In the genomic region with DNA sequence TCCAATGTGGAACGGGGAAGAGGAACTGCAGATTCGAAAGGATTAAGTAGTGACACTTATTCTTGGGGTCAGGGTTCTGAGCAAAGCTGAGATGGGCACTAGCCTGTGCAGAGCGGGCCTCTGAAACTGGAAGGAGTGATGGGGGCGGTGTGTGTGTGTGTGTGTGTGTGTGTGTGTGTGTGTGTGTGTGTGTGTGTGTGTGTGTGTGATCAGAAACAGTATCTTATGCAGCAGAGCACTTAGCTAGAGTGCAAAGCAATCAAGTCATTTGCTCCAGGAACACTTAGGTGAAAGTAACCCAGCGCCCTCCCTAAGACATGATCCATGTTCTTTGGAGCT, we compare ENCODE assay signal across 8 mouse cellular contexts. TPM values are rescaled to one million over a fixed set of nuclear protein-coding genes. Genes with fewer than 3 reads are reported as not detected.
DNase-seq lines count a peak whose midpoint lies in the region; ATAC-seq and TF ChIP-seq lines count a peak whose summit lies in the region.

No protein-coding gene starts in this region.

- WGBS in lung, embryonic 14.5 days = 4% methylated on average over 5 of the region's 5 CpGs
- WGBS in forebrain, embryonic 11.5 days = 10% methylated on average over 5 of the region's 5 CpGs
- WGBS in limb, embryonic 14.5 days = 9% methylated on average over 5 of the region's 5 CpGs
- 8% methylated on average over 5 of the region's 5 CpGs for WGBS in stomach, embryonic 15.5 days

- peak overlapping the region; percentile 90 for H3K4me3 ChIP-seq in lung, embryonic 14.5 days (ENCODE audit: low read depth, low read length)
- H3K4me3 ChIP-seq in forebrain, embryonic 11.5 days (ENCODE audit: low read depth, low read length) = peak overlapping the region; percentile 84
- peak overlapping the region; percentile 91 for H3K4me3 ChIP-seq in limb, embryonic 14.5 days (replicated peaks; ENCODE audit: low read length)
- peak overlapping the region; percentile 68 for H3K4me3 ChIP-seq in stomach, embryonic 15.5 days (replicated peaks)

- no peak for ATAC-seq in lung, embryonic 14.5 days (ENCODE audit: insufficient read depth)
- no peak for ATAC-seq in forebrain, embryonic 11.5 days (replicated peaks; ENCODE audit: low FRiP score)
- ATAC-seq in limb, embryonic 14.5 days (ENCODE audit: low FRiP score, low read depth) = no peak
- ATAC-seq in stomach, embryonic 15.5 days (ENCODE audit: insufficient read depth, low FRiP score, low read depth) = no peak

- peak overlapping the region; percentile 80 for H3K4me2 ChIP-seq in lung, embryonic 14.5 days
- H3K4me2 ChIP-seq in forebrain, embryonic 11.5 days (ENCODE audit: low read depth, low read length, severe bottlenecking) = peak overlapping the region; percentile 84
- peak overlapping the region; percentile 83 for H3K4me2 ChIP-seq in limb, embryonic 14.5 days (replicated peaks; ENCODE audit: low read depth, low read length, severe bottlenecking)
- H3K4me2 ChIP-seq in stomach, embryonic 15.5 days = peak overlapping the region; percentile 67

- TF ChIP-seq POLR2A in limb, embryonic 14.5 days (IDR thresholded peaks at IDR 0.05; ENCODE audit: borderline replicate concordance, extremely low read depth, insufficient read depth, insufficient read length) = no peak

- peak overlapping the region; percentile 81 for H3K9ac ChIP-seq in lung, embryonic 14.5 days
- H3K9ac ChIP-seq in forebrain, embryonic 11.5 days (ENCODE audit: low read length) = peak overlapping the region; percentile 77
- H3K9ac ChIP-seq in limb, embryonic 14.5 days (ENCODE audit: low read depth, low read length, severe bottlenecking) = peak overlapping the region; percentile 88
- peak overlapping the region; percentile 73 for H3K9ac ChIP-seq in stomach, embryonic 15.5 days

- H3K27me3 ChIP-seq in lung, embryonic 14.5 days (ENCODE audit: insufficient read depth, low read length) = no peaks in the 10 kb centered on the region
- no peaks in the 10 kb centered on the region for H3K27me3 ChIP-seq in forebrain, embryonic 11.5 days (ENCODE audit: control insufficient read depth, insufficient read depth, low read length)
- no peaks in the 10 kb centered on the region for H3K27me3 ChIP-seq in limb, embryonic 14.5 days (ENCODE audit: control insufficient read depth, insufficient read depth, low read length)
- H3K27me3 ChIP-seq in stomach, embryonic 15.5 days (replicated peaks) = no peaks in the 10 kb centered on the region

- H3K36me3 ChIP-seq in lung, embryonic 14.5 days (ENCODE audit: insufficient read depth) = no peaks in the 10 kb centered on the region
- H3K36me3 ChIP-seq in forebrain, embryonic 11.5 days (ENCODE audit: control insufficient read depth, insufficient read depth, low read length) = no peaks in the 10 kb centered on the region
- no peaks in the 10 kb centered on the region for H3K36me3 ChIP-seq in limb, embryonic 14.5 days (ENCODE audit: control insufficient read depth, insufficient read depth, low read length)
- H3K36me3 ChIP-seq in stomach, embryonic 15.5 days = no peaks in the 10 kb centered on the region

- no peaks in the 10 kb centered on the region for H3K9me3 ChIP-seq in lung, embryonic 14.5 days (ENCODE audit: low read depth, low read length)
- no peaks in the 10 kb centered on the region for H3K9me3 ChIP-seq in forebrain, embryonic 11.5 days (ENCODE audit: control insufficient read depth, low read length)
- no peaks in the 10 kb centered on the region for H3K9me3 ChIP-seq in limb, embryonic 14.5 days (ENCODE audit: control insufficient read depth, low read length)
- no peaks in the 10 kb centered on the region for H3K9me3 ChIP-seq in stomach, embryonic 15.5 days

- DNase-seq in adrenal gland, postnatal 10 days = peak; percentile 35
- DNase-seq in adrenal gland, adult 8-10 months = no peak
- DNase-seq in lung, embryonic 14.5 days = peak; percentile 39
- DNase-seq in lung, adult 18-20 months = no peak
- DNase-seq in forebrain, embryonic 11.5 days (ENCODE audit: low spot score) = no peak
- no peak for DNase-seq in limb, embryonic 14.5 days (ENCODE audit: low spot score)
- no peak for DNase-seq in spleen, postnatal 4 days (ENCODE audit: low spot score in 2 of 2)

- no peak overlapping the region; the same call in 1 of the 2 replicates for H3K27ac ChIP-seq in lung, embryonic 14.5 days (ENCODE audit: low read depth)
- no peak overlapping the region for H3K27ac ChIP-seq in forebrain, embryonic 11.5 days (ENCODE audit: low read depth, low read length)
- peak overlapping the region; percentile 90 for H3K27ac ChIP-seq in limb, embryonic 14.5 days (replicated peaks; ENCODE audit: low read depth, low read length)
- 0 out of 2 replicates have a peak overlapping the region, but pooled peaks have one; percentile 96 for H3K27ac ChIP-seq in stomach, embryonic 15.5 days

- no peak for TF ChIP-seq CTCF in lung, embryonic 14.5 days (IDR thresholded peaks at IDR 0.05; ENCODE audit: low read depth)

- 0 out of 2 replicates have a peak, but pooled peaks cover 9% of the 10 kb centered on the region for H3K4me1 ChIP-seq in lung, embryonic 14.5 days (ENCODE audit: insufficient read depth)
- no peaks in the 10 kb centered on the region; the same call in 1 of the 2 replicates for H3K4me1 ChIP-seq in forebrain, embryonic 11.5 days (replicated peaks; ENCODE audit: control insufficient read depth, insufficient read depth, low read length)
- peaks cover 3% of the 10 kb centered on the region; the same call in 1 of the 2 replicates for H3K4me1 ChIP-seq in limb, embryonic 14.5 days (ENCODE audit: control insufficient read depth, insufficient read depth, low read length)
- H3K4me1 ChIP-seq in stomach, embryonic 15.5 days = no peaks in the 10 kb centered on the region; the same call in 1 of the 2 replicates

RNA-seq across cellular contexts. Expression of a gene that starts 2.0 kb away (rescaled TPM):
- 10 to 100 TPM; 51.0 to 62.6 TPM for total RNA-seq in adrenal gland, postnatal 10 days (2021)
- 10 to 100 TPM; 42.5 to 52.3 (median 49.2) TPM for total RNA-seq in adrenal gland, adult 8-10 months (2022)
- 68.1 and 74.1 TPM in 2 replicates for polyA plus RNA-seq in lung, embryonic 14.5 days (2014; fragmentation: Nextera tagmentation; extraction: Ambion mirVana)
- polyA plus RNA-seq in forebrain, embryonic 11.5 days (2014; fragmentation: Nextera tagmentation; extraction: Ambion mirVana) = 57.8 and 59.0 TPM in 2 replicates
- polyA plus RNA-seq in limb, embryonic 14.5 days (2012; rRNA removed) = 31.5 and 32.2 TPM in 2 replicates
- polyA plus RNA-seq in limb, embryonic 14.5 days (2014; fragmentation: Nextera tagmentation; extraction: Ambion mirVana) = 74.8 and 85.2 TPM in 2 replicates
- polyA plus RNA-seq in stomach, embryonic 15.5 days (2015; fragmentation: Nextera tagmentation; extraction: Ambion mirVana) = 53.5 and 54.9 TPM in 2 replicates

Comparison
In these comparisons a context has a peak if more than half of its experiments do, and no peak if none do; other contexts are left out.
1. DNase-seq: peak in adrenal gland, postnatal 10 days (single experiment) and lung, embryonic 14.5 days (single experiment); none in adrenal gland, adult 8-10 months (single experiment), lung, adult 18-20 months (0 of 2), forebrain, embryonic 11.5 days (single experiment), limb, embryonic 14.5 days (single experiment) and spleen, postnatal 4 days (0 of 2).
2. H3K27ac ChIP-seq: peak in limb, embryonic 14.5 days (single experiment) and stomach, embryonic 15.5 days (single experiment); none in lung, embryonic 14.5 days (single experiment) and forebrain, embryonic 11.5 days (single experiment).
3. Peak in every context shown above with its lines, with median percentiles within 50 percentile points of each other: H3K4me2 ChIP-seq, H3K4me3 ChIP-seq and H3K9ac ChIP-seq.